Mouse (Mus musculus): ENCODE data around the gene Chkb.

The Chkb gene

GRCm38 (mm10) chr15:89429352-89430221 lies at the start of gene Chkb, which contains the start of the genes C730034F03Rik and Gm44502:
Gene Chkb (minus strand): TSS chr15:89429908.
Gene C730034F03Rik (plus strand): TSS chr15:89429589.
Gene Gm44502 (minus strand): TSS chr15:89429696.
- peak; percentile 98 for DNase-seq (ENCODE audit: low read depth, low spot score)

GRCm38 (mm10) chr15:89478622-89479021 lies 48.9 kb upstream of the Chkb start:
- no peak for DNase-seq (ENCODE audit: low read depth, low spot score)

GRCm38 (mm10) chr15:89477806-89478205 lies 48.1 kb upstream of the Chkb start:
- DNase-seq (ENCODE audit: low read depth, low spot score), result no peak

- DNase-seq (ENCODE audit: low read depth, low spot score), result no peak
Measured at GRCm38 (mm10) chr15:89477091-89477491, 47.4 kb upstream of the Chkb start, which contains the start of gene Arsa. Gene Arsa (minus strand): TSS chr15:89477425.

- DNase-seq (ENCODE audit: low read depth, low spot score), result no peak
Measured at GRCm38 (mm10) chr15:89476475-89476815, 46.7 kb upstream of the Chkb start.

- peak; percentile 90 for DNase-seq (ENCODE audit: low read depth, low spot score)
Measured at GRCm38 (mm10) chr15:89475611-89476474, 46.1 kb upstream of the Chkb start.

- no peak for DNase-seq (ENCODE audit: low read depth, low spot score)
Measured at GRCm38 (mm10) chr15:89475293-89475600, 45.5 kb upstream of the Chkb start.

GRCm38 (mm10) chr15:89474596-89475292 lies 45.0 kb upstream of the Chkb start:
- DNase-seq (ENCODE audit: low read depth, low spot score), result no peak

GRCm38 (mm10) chr15:89473921-89474320 lies 44.2 kb upstream of the Chkb start:
- no peak for DNase-seq (ENCODE audit: low read depth, low spot score)

- DNase-seq (ENCODE audit: low read depth, low spot score), result no peak
Measured at GRCm38 (mm10) chr15:89473370-89473769, 43.7 kb upstream of the Chkb start.

GRCm38 (mm10) chr15:89471476-89471875 lies 41.8 kb upstream of the Chkb start:
- no peak for DNase-seq (ENCODE audit: low read depth, low spot score)

GRCm38 (mm10) chr15:89468577-89468976 lies 38.9 kb upstream of the Chkb start:
- no peak for DNase-seq (ENCODE audit: low read depth, low spot score)

- DNase-seq (ENCODE audit: low read depth, low spot score), result no peak
Measured at GRCm38 (mm10) chr15:89465052-89465451, 35.3 kb upstream of the Chkb start.

GRCm38 (mm10) chr15:89463334-89464235 lies 33.9 kb upstream of the Chkb start:
- no peak for DNase-seq (ENCODE audit: low read depth, low spot score)

- no peak for DNase-seq (ENCODE audit: low read depth, low spot score)
Measured at GRCm38 (mm10) chr15:89462176-89462575, 32.5 kb upstream of the Chkb start.

GRCm38 (mm10) chr15:89461321-89461720 lies 31.6 kb upstream of the Chkb start:
- no peak for DNase-seq (ENCODE audit: low read depth, low spot score)

- DNase-seq (ENCODE audit: low read depth, low spot score), result no peak
Measured at GRCm38 (mm10) chr15:89460298-89460697, 30.6 kb upstream of the Chkb start.

GRCm38 (mm10) chr15:89459821-89460220 lies 30.1 kb upstream of the Chkb start:
- DNase-seq (ENCODE audit: low read depth, low spot score), result no peak

- DNase-seq (ENCODE audit: low read depth, low spot score), result no peak
Measured at GRCm38 (mm10) chr15:89458942-89459341, 29.2 kb upstream of the Chkb start.

GRCm38 (mm10) chr15:89455642-89456041 lies 25.9 kb upstream of the Chkb start:
- DNase-seq (ENCODE audit: low read depth, low spot score), result no peak

GRCm38 (mm10) chr15:89454857-89455256 lies 25.1 kb upstream of the Chkb start:
- no peak for DNase-seq (ENCODE audit: low read depth, low spot score)

Measured in telencephalon, adult 2 months (tissue).